Mouse (Mus musculus): ENCODE measurements at regions not wholly inside any gene's neighbourhood (a gene's known extent, or its start where the extent isn't known, plus 50 kb on each side); places are given as distances from the start of the nearest gene placed in this dataset.
"Not testable (repeated sequence)": the region's sequence is repeated elsewhere in the genome, so short reads cannot be mapped to it uniquely, and the experiment has no call there.

DNA sequence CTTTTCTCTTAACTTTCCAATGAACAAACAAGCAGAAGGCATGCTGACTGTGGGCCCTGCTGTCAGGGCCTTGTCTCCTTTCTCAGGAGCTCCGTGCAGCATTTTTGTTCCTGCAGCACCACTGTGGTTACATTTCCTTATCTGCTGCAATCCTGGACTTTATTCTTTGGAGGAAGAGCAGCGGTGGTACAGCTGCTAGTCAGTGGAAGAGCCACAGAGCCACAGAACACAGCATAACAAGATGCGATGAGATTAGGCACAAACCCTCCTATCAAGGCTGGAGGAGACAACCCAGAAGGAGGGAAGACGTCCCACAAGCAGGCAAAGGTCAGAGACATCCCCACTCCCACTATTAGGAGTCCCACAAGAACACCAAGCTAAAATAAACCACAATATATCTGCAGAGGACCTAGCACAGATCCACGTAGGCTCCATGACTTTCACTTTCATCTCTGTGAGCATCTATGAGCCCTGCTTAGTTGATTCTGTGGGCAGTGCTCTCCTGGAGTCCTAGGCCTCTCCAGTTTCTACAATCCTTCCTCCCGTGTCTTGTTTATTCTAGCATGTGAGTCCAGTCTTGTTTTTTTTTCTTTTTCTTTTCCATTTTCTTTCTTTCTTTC lies 133.0 kb downstream of the Zfp619 start:
- Histone ChIP-seq H3K36me3 (ENCODE audit: control insufficient read depth, insufficient read depth, low read length) (no peaks in the 10 kb centered on the region), H3K4me1 (ENCODE audit: control insufficient read depth, insufficient read depth, insufficient read length) (no peaks in the 10 kb centered on the region), H3K27ac (ENCODE audit: insufficient read depth, low read length) (no peak overlapping the region), H3K27me3 (ENCODE audit: control insufficient read depth, insufficient read depth, low read length) (no peaks in the 10 kb centered on the region), H3K4me3 (ENCODE audit: extremely low read depth, insufficient read depth, insufficient read length) (no peak overlapping the region)
- TF ChIP-seq CTCF (IDR thresholded peaks at IDR 0.05; ENCODE audit: extremely low read depth, insufficient read depth, insufficient read length, insufficient replicate concordance) = no peak
- TF ChIP-seq POLR2A (IDR thresholded peaks at IDR 0.05; ENCODE audit: low read depth, low read length) = no peak
- 51% methylated on average over 6 of the region's 6 CpGs for WGBS
- no peak for DNase-seq (ENCODE audit: low read depth in 1 of 2, low spot score in 2 of 2)

GRCm38 (mm10) chr7:39654563-39655286 lies 137.2 kb downstream of the Zfp619 start:
- peak in 1 of 2 experiments; percentile 63 for DNase-seq (ENCODE audit: low read depth in 1 of 2, low spot score in 2 of 2)
- Histone ChIP-seq H3K36me3 (ENCODE audit: control insufficient read depth, insufficient read depth, low read length) (no peaks in the 10 kb centered on the region), H3K4me1 (ENCODE audit: control insufficient read depth, insufficient read depth, insufficient read length) (peaks cover 3% of the 10 kb centered on the region; the same call in 1 of the 2 replicates), H3K27ac (ENCODE audit: insufficient read depth, low read length) (peak overlapping the region; percentile 42; the same call in 1 of the 2 replicates), H3K27me3 (ENCODE audit: control insufficient read depth, insufficient read depth, low read length) (no peaks in the 10 kb centered on the region), H3K4me3 (ENCODE audit: extremely low read depth, insufficient read depth, insufficient read length) (no peak overlapping the region)
- 7% methylated on average over 4 of the region's 4 CpGs for WGBS
- TF ChIP-seq CTCF (IDR thresholded peaks at IDR 0.05; ENCODE audit: extremely low read depth, insufficient read depth, insufficient read length, insufficient replicate concordance) (no peak), POLR2A (IDR thresholded peaks at IDR 0.05; ENCODE audit: low read depth, low read length) (no peak)

DNA sequence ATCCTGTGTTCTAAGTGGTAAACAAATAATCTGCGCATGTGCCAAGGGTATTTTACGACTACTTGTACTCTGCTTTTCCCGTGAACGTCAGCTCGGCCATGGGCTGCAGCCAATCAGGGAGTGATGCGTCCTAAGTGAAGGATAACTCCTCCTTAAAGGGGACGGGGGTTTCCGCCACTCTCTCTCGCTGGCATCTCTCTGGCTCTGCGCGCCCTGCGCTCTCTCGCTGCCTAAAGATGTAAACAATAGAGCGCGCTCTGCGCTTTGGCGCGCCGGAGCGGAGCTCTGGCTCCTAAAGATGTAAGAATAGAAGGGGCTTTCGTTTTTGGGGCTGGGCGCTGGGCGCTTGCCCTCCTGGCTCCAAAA lies 137.7 kb downstream of the Zfp619 start:
- H3K4me1 ChIP-seq (ENCODE audit: control insufficient read depth, insufficient read depth, insufficient read length); H3K36me3 ChIP-seq (ENCODE audit: control insufficient read depth, insufficient read depth, low read length); H3K27me3 ChIP-seq (ENCODE audit: control insufficient read depth, insufficient read depth, low read length): not testable (repeated sequence)
- Histone ChIP-seq H3K27ac (ENCODE audit: insufficient read depth, low read length) (peak overlapping the region; percentile 88), H3K4me3 (ENCODE audit: extremely low read depth, insufficient read depth, insufficient read length) (peak overlapping the region; percentile 64)
- DNase-seq (ENCODE audit: low read depth in 1 of 2, low spot score in 2 of 2) = peak; percentile 23 to 40
- WGBS = 27% methylated on average over 23 of the region's 23 CpGs

DNA sequence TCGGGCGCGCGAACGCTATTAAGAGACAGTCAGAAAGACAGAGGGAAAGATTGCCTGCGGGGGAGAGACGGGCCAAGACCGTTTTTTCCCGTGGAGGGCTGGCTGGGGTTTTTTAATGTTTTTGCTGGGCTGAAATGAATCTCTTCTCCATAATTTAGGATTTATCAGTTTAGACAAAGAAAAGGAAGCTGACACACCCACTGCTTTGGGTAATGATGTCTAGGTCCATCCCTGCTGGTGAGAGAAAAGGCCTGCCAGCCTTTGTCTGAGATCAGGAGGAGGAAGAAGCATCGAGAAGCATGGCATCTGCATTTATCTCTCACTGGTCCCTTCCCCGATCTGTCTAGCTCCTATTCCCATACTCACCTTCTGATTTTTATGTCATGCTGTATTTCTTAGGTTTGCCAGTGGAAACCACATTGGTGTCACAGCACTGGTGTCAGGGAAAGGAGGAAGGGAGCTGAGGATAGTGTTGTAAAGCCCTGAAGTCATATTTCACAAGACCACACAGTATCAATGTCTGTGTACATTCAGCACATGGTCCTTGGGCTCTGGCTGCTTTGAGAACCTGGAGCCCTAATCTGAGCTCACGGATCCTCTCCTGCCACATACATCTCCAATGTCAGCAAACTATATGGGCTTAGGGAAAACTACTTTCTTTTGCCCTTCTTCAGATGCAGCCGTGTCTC lies 138.3 kb downstream of the Zfp619 start:
- DNase-seq (ENCODE audit: low read depth in 1 of 2, low spot score in 2 of 2) = peak in 1 of 2 experiments; percentile 5
- H3K27me3 ChIP-seq (ENCODE audit: control insufficient read depth, insufficient read depth, low read length) = no peaks in the 10 kb centered on the region
- H3K27ac ChIP-seq (ENCODE audit: insufficient read depth, low read length) = peak overlapping the region; percentile 88
- 29% methylated on average over 13 of the region's 13 CpGs for WGBS
- TF ChIP-seq CTCF (IDR thresholded peaks at IDR 0.05; ENCODE audit: extremely low read depth, insufficient read depth, insufficient read length, insufficient replicate concordance) (no peak), POLR2A (IDR thresholded peaks at IDR 0.05; ENCODE audit: low read depth, low read length) (no peak)
- no peaks in the 10 kb centered on the region for H3K36me3 ChIP-seq (ENCODE audit: control insufficient read depth, insufficient read depth, low read length)
- peak overlapping the region; percentile 64 for H3K4me3 ChIP-seq (ENCODE audit: extremely low read depth, insufficient read depth, insufficient read length)
- peaks cover 3% of the 10 kb centered on the region; the same call in 1 of the 2 replicates for H3K4me1 ChIP-seq (ENCODE audit: control insufficient read depth, insufficient read depth, insufficient read length)

DNA sequence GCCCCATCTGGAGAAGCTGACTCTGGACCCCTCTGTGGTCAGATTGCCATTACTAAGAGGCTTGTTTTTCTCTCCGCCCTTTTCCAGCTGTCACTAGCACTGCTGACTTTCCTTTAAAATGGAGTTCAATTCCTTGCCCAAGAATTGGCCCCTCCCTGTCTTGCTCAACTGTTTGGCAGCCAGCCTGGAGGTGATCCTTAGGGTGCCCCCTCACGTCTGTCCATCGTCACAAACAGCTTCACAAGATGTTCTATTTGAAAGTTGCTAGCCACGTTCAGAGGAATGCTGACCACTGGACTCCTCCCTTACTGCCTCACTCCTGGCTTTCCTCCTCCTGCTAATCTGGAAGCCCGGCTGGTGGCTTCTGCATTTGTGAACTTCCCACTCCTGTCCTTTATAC lies 142.0 kb downstream of the Zfp619 start:
- 63% methylated on average over 5 of the region's 5 CpGs for WGBS

DNA sequence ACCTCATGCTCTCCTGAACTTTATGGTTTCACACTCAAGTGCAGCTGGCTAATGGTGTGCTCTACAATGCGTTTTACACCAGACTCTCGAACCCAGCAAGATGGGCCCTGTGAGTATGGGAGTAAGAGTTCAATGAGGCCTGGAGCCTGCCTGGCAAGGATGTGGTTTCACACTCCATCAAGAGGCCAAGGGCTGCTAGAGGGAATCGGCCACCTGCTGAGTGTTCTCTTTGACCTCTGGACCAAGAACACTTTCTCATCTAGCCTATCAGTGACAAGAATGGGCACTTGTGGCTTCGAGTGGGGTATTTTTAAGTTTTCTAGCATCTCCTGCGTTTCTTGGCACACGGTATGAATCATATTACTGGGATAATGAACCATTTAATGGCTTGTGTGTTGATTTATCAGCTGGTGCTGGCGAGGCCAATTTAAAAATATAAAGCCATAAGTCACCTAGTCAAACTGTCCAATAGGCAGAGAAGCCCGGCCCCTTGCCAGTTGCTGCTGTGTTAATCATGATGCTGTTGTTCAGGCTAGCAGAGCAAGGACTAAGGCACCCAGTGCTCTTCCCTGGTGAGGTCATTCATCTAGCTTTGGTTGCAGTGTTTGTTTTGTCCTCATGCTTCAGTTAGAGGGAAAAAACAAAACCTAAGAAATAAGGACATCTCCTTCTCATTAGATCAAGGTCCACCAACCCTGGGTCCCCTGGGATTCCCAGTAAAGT lies 157.7 kb downstream of the Zfp619 start:
- 37% methylated on average over 8 of the region's 8 CpGs for WGBS
- no peak overlapping the region for H3K27ac ChIP-seq (ENCODE audit: insufficient read depth, low read length)
- DNase-seq (ENCODE audit: low read depth in 1 of 2, low spot score in 2 of 2) = no peak
- H3K27me3 ChIP-seq (ENCODE audit: control insufficient read depth, insufficient read depth, low read length) = no peaks in the 10 kb centered on the region
- no peak overlapping the region for H3K4me3 ChIP-seq (ENCODE audit: extremely low read depth, insufficient read depth, insufficient read length)
- TF ChIP-seq POLR2A (IDR thresholded peaks at IDR 0.05; ENCODE audit: low read depth, low read length) (no peak), CTCF (IDR thresholded peaks at IDR 0.05; ENCODE audit: extremely low read depth, insufficient read depth, insufficient read length, insufficient replicate concordance) (no peak)
- no peaks in the 10 kb centered on the region for H3K36me3 ChIP-seq (ENCODE audit: control insufficient read depth, insufficient read depth, low read length)
- peaks cover 8% of the 10 kb centered on the region; the same call in 1 of the 2 replicates for H3K4me1 ChIP-seq (ENCODE audit: control insufficient read depth, insufficient read depth, insufficient read length)

More for the DNA sequence above, 142.0 kb downstream of the Zfp619 start:
- no peak for TF ChIP-seq CTCF (IDR thresholded peaks at IDR 0.05; ENCODE audit: extremely low read depth, insufficient read depth, insufficient read length, insufficient replicate concordance)
- no peak for TF ChIP-seq POLR2A (IDR thresholded peaks at IDR 0.05; ENCODE audit: low read depth, low read length)
- H3K27ac ChIP-seq (ENCODE audit: insufficient read depth, low read length) = no peak overlapping the region
- no peak overlapping the region for H3K4me3 ChIP-seq (ENCODE audit: extremely low read depth, insufficient read depth, insufficient read length)
- H3K36me3 ChIP-seq (ENCODE audit: control insufficient read depth, insufficient read depth, low read length) = no peaks in the 10 kb centered on the region
- peaks cover 3% of the 10 kb centered on the region; the same call in 1 of the 2 replicates for H3K4me1 ChIP-seq (ENCODE audit: control insufficient read depth, insufficient read depth, insufficient read length)
- H3K27me3 ChIP-seq (ENCODE audit: control insufficient read depth, insufficient read depth, low read length) = no peaks in the 10 kb centered on the region
- DNase-seq (ENCODE audit: low read depth in 1 of 2, low spot score in 2 of 2) = no peak
